Mouse (Mus musculus) bone marrow, adult 2 months (tissue): ENCODE results near the gene Tmem9b. TPM values are rescaled to one million over a fixed set of nuclear protein-coding genes. Genes with fewer than 3 reads are reported as not detected.

Source experiments
- H3K27ac ChIP-seq: fragments of 200-500 bp; 2 replicates; pipeline ENCODE4 v1.5.1; 2012; ENCODE audit warnings: low read depth, mild to moderate bottlenecking, control low read depth, inconsistent platforms, low read length; ENCODE audit not compliant: control insufficient read depth, poor library complexity, insufficient read depth
- H3K4me1 ChIP-seq: fragments of 200-500 bp; 2 replicates; pipeline ENCODE4 v1.6.1; 2011; ENCODE audit warnings: low read length; ENCODE audit not compliant: control insufficient read depth, insufficient read depth
- H3K4me3 ChIP-seq: fragments of 200-500 bp; replicated peaks from 2 replicates; pipeline ENCODE3; 2011; ENCODE audit warnings: mild to moderate bottlenecking, low read depth, low read length, control low read depth; ENCODE audit not compliant: control insufficient read depth
- CTCF ChIP-seq: fragments of 200-500 bp; IDR thresholded peaks from 2 replicates; pipeline ENCODE4 v1.5.1; 2011; ENCODE audit warnings: low read length, control low read depth; ENCODE audit not compliant: control insufficient read depth, insufficient read depth
- POLR2A ChIP-seq: fragments of 200-500 bp; IDR thresholded peaks from 2 replicates; pipeline ENCODE4 v1.6.1; 2011; ENCODE audit warnings: low read depth, mild to moderate bottlenecking, control low read depth, low read length, borderline replicate concordance; ENCODE audit not compliant: control insufficient read depth
- WGBS: fragments of 180-500 bp; shearing (Covaris S2); methylation state at CpG from one replicate; pipeline ENCODE4 v1.1.7; 2018; 5-methylcytosine and 5-hydroxymethylcytosine counted together
- polyA plus RNA-seq: library from polyadenylated mRNA; stranded (reverse); fragments of >200 nt; gene quantifications from 2 replicates; pipeline ENCODE4 v1.2.4, GENCODE M21; 2011; ENCODE audit warnings: low replicate concordance; ENCODE audit not compliant: missing spikeins, insufficient read depth, insufficient read length

The Tmem9b gene
- polyA plus RNA-seq, 1 experiment: 20.4 TPM

- Histone ChIP-seq H3K4me3 (peak overlapping the region; percentile 78), H3K4me1 (no peaks in the 10 kb centered on the region; the same call in 1 of the 2 replicates), H3K27ac (peak overlapping the region; percentile 94)
- TF ChIP-seq POLR2A (no peak), CTCF (no peak)
- 2% methylated on average over 13 of the region's 13 CpGs for WGBS
Measured at GRCm38 (mm10) chr7:109751427-109752007, 1.2 kb downstream of the Tmem9b start.

GRCm38 (mm10) chr7:109747747-109748146 lies 4.9 kb downstream of the Tmem9b start:
- H3K27ac ChIP-seq: no peak overlapping the region
- H3K4me1 ChIP-seq: no peaks in the 10 kb centered on the region
- TF ChIP-seq CTCF (no peak), POLR2A (no peak)
- 87% methylated on average over 1 of the region's 1 CpGs for WGBS
- H3K4me3 ChIP-seq: no peak overlapping the region

DNA sequence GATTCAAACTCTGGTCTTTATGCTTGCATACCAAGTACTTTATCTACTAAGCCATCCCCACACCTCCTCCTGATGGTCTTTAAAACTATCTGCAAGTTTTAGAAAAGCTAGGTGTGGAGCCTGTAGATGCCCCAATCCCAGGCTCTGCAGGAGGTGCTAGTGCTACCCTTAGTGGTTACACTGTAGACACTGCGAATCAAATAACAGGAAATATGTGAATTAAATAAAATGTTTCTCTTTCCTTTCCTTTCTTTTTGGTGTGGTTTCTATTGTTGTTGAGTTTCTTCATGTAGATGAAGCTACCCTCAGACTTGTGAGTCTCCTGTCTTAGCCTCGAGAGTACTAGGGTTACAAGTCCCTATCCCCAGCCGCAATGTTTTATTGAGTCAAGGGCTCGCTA lies 11.0 kb downstream of the Tmem9b start:
- 86% methylated on average over 4 of the region's 4 CpGs for WGBS
- H3K27ac ChIP-seq: no peak overlapping the region
- no peak for TF ChIP-seq POLR2A
- no peak for TF ChIP-seq CTCF
- no peaks in the 10 kb centered on the region for H3K4me1 ChIP-seq
- H3K4me3 ChIP-seq: no peak overlapping the region

DNA sequence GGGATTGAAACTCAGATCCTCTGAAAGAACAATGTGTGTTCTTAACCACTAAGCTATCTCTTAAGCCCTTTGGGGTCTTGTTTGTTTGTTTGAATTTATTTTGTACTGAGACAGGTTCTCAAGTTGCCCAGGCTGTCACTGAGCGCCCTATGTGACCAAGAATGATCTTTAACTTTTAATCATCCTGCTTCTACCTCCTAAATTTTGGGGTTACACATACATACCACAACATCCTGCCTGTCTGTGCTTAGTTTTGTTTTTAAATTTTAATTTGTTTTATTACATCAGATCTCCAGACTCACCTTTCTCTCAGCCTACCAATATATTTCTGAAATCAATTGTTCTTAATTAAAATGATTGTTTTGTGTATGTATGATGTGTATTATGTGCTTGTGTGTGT lies 11.6 kb downstream of the Tmem9b start:
- no peak overlapping the region for H3K4me3 ChIP-seq
- H3K4me1 ChIP-seq: no peaks in the 10 kb centered on the region
- WGBS: 82% methylated on average over 1 of the region's 1 CpGs
- no peak overlapping the region for H3K27ac ChIP-seq
- TF ChIP-seq POLR2A: no peak
- TF ChIP-seq CTCF: no peak

DNA sequence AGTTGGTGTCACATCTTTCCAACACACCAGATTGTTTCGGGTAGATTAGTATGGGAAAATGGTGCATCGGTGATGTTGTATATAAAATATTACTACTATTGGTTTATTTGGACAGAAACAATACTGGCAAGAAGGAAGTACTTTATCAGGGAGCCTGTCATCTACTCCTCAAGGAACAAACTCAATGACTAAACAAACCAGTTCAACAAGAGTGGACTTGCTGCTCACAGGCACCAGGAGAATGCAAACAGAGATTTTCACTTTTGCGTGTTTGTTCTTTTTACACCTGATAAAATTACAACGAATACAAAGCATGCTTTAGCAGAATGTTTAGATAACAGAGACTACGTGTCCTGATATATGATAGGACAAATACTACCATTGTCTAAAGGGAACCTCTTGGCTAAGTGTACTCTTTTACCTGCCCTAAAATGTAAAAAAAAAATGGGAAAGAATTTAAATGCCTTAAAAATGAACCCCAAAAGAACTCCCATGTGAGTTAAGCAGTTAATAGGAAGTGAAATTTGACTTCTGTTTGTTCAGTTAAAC lies 12.8 kb downstream of the Tmem9b start:
- Histone ChIP-seq H3K4me1 (no peaks in the 10 kb centered on the region), H3K27ac (no peak overlapping the region), H3K4me3 (no peak overlapping the region)
- 82% methylated on average over 5 of the region's 5 CpGs for WGBS
- TF ChIP-seq POLR2A (no peak), CTCF (no peak)

- H3K27ac ChIP-seq: no peak overlapping the region
- no peak overlapping the region for H3K4me3 ChIP-seq
- no peak for TF ChIP-seq POLR2A
- TF ChIP-seq CTCF: no peak
- H3K4me1 ChIP-seq: no peaks in the 10 kb centered on the region
- 80% methylated on average over 4 of the region's 4 CpGs for WGBS
Measured at GRCm38 (mm10) chr7:109734806-109735205, 17.9 kb downstream of the Tmem9b start.

GRCm38 (mm10) chr7:109731626-109732025 lies 21.0 kb downstream of the Tmem9b start, which contains the start of gene Ascl3:
Ascl3 (minus strand) TSS chr7:109731726.
- no peak for TF ChIP-seq POLR2A
- no peak for TF ChIP-seq CTCF
- H3K4me3 ChIP-seq: no peak within 1 kb of the TSS
- WGBS: 83% methylated on average over 5 of the region's 5 CpGs
- H3K27ac ChIP-seq: no peak within 1 kb of the TSS
- H3K4me1 ChIP-seq: no peaks in the 10 kb centered on the region

- no peak within 1 kb of the TSS for H3K27ac ChIP-seq
- 89% methylated on average over 5 of the region's 5 CpGs for WGBS
- H3K4me1 ChIP-seq: no peaks in the 10 kb centered on the region
- no peak within 1 kb of the TSS for H3K4me3 ChIP-seq
- TF ChIP-seq CTCF (no peak), POLR2A (no peak)
Measured at GRCm38 (mm10) chr7:109723697-109724096, 29.0 kb downstream of the Tmem9b start, which contains the start of gene BC051019. BC051019 (minus strand) TSS chr7:109723850.

DNA sequence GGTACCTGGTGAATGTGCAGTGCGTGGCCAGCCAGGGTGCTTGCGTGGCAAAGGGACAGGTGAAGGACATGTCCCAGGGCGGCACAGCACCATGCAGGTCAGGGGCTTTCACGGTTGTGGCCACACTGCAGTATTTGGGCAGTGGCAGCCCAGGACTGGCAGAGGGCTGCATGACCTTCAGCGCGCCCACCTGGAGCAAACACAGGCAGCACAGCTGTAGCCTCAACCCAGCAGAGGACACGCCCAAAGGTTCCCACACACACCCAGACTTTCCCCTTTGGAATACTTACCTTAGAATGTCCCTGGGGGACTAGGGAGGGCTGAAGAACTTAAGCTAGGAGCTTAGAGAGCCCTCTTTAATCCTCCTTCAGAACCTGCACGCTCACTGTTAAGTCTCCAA lies 29.6 kb downstream of the Tmem9b start:
- no peaks in the 10 kb centered on the region for H3K4me1 ChIP-seq
- no peak overlapping the region for H3K4me3 ChIP-seq
- TF ChIP-seq POLR2A (no peak), CTCF (no peak)
- no peak overlapping the region for H3K27ac ChIP-seq
- WGBS: 92% methylated on average over 8 of the region's 8 CpGs
